Mouse (Mus musculus) layer of hippocampus, adult 11-12 months (tissue): ENCODE data around the gene Camk1d.

Experiments
- DNase-seq: peaks from one replicate; pipeline ENCODE4 v3.0.0; 2022; ENCODE audit warnings: low spot score

Gene Camk1d

DNA sequence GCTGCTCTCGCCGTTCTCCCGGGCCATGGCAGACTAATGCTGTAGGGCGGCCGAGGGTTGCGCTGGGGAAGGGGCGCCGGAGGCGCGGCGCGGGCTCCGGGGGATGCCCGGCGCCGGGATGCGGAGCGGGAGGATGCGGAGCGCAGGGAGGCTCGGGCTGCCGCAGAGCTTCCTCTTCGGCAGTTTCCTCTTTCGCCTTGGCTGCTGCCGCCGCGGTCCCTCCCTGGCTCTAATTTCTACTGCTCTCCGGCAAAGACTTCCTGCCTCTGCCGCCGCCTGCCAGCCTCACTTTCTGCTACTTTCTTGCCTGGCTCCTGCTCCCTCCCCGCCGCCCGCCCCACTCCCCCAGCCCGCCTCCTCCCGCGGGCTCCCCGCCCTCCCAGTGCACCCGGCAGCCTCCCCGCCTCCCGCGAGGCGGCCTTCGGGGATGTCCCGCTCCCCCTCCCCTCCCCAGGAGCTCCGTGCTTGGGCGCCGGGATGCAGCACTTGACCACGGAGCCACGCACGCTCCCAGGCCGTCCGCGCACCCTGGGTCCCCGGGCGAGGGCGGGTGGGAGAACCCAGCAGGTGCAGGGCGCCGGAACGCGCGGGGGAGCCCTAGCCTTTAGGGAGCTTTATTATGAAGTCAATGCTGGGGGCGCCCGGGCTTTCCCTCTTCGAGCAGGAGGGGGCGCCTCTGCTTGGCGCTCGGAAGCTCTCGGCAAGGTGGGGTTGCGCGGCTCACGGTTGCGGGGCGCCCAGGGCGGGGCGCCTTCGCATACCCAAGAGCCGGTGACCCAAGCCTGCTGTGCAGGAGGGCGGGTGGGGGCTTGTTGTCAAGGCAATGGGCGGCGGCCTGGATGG is at the start of gene Camk1d:
TSS of gene Camk1d (minus strand) at position 305 of the 843 bp plus-strand sequence.
- peak; percentile 88 for DNase-seq

DNA sequence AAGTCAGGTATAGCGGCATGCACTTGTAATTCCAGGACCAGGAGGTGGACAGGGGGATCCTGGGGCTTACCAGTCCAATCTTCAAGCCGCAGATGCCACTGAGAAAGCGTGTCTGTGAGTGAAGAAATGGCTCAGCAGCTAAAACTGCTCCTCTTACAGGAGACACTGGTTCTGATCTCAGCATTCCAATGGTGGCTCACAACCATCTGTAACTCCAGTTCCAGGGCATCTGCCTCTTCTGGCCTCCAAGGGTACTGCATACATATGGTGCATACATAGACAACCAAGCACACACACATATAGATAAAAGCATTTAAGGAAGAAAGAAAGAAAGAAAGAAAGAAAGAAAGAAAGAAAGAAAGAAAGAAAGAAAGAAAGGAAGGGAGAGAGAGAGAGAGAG is 47.7 kb upstream of the Camk1d start:
- no peak for DNase-seq

DNA sequence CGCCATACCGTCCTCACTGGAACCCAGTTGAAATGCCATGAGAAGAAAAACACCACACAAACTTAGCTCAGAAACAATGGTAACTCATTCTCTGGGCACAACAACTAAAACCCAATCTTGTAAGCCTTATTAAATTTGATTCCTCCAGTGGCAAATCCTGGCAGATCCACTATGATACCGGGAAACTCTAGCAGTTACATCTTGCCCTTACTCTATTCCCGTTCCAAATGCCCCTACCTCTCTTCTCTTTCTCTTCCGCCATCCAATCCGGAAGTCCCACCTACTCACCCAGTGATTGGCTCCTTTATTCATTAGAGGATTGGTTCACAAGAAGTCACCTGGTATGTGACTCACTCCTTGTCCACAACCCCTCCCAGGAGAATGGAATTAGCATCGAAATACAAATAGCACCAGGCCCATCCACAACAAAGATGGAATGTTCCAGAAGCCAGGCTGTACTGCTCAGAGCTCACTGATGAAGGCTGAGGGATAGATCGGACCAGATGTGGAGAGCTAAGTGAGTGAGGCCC is 46.2 kb upstream of the Camk1d start:
- DNase-seq = no peak

- DNase-seq = no peak
Observed at GRCm38 (mm10) chr2:5758569-5758968, 44.3 kb upstream of the Camk1d start.

DNA sequence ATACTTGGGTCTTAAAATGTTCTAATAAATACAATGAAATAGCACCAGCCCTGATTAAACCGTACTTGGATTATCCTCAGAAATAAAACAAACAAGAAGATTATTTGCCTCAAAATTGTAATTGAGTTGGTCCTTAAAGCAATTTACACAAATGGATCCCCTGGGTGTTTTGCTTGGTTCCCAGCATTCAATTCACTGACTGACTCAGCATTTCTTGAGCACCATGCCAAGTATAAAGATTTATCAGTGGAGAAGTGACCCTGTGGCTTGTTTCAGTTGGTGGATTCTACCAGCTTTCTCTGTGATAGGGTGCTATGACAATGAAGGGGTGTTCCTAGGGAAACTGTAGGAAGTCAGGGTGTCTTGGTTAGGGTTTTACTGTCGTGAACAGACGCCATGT is 36.6 kb upstream of the Camk1d start:
- DNase-seq = no peak

DNA sequence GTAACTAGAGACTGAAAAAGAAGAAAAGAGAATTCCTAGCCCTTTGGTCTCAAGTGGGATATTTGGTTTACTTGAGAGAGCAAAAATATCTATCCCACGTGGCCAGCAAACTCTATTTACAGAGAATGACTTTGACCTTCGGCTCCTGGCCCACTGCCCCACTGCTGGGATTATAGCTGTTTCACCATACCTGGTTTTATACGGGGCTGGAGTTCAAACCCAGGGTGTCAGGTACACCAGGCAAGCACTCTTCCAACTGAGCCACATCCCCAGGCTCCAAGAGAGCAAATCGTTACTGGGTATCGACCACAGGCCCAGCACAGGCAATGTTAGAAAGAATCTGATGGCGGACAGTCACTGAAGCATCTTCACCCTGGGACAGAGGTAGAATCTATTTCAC is 34.9 kb upstream of the Camk1d start:
- no peak for DNase-seq

DNA sequence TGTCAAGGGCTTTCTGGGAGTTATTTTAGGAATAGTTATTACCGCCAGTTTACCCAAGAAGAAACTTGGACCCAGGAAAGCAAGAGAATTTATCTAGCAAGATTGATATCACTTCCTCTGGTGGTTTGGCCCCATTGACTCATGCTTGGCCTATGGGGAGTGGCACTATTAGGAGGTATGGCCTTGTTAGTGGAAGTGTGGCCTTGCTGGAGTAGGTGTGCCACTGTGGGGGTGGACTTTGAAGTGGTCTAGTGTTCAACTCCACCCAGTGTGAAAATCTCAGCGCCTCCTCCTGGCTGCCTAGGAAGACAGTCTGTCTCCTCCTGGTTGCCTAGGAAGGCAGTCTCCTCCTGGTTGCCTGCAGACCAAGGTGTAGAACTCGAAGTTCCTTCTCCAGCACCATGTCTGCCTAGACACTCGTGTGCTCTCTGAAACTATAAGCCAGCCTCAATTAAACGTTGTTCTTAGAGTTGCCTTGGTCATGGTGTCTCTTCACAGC is 33.3 kb upstream of the Camk1d start:
- DNase-seq = no peak

GRCm38 (mm10) chr2:5746529-5746928 is 32.2 kb upstream of the Camk1d start:
- DNase-seq = no peak

- no peak for DNase-seq
Observed at GRCm38 (mm10) chr2:5743886-5744285, 29.6 kb upstream of the Camk1d start.

- DNase-seq = no peak
Observed at GRCm38 (mm10) chr2:5740913-5741312, 26.6 kb upstream of the Camk1d start.

DNA sequence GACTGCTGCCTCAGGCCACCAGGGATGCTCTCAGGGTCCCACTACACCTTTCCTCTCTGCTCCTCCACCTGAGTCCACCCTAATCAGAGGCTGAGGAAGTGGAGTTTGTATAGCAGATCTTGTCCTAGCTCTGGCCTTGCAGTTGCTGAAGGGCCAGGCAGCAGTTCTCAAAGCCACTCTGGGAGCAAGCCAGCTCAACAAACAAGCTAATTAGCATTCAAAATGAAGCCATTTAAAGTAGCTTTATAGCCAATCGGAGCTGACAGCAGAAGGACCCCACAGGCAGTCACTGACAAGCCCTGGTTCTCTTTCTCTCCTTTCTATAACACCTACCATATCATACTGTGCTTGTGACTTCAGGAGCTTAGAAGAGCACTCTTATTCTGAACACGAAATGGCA is 21.6 kb upstream of the Camk1d start:
- DNase-seq = no peak

- no peak for DNase-seq
Observed at GRCm38 (mm10) chr2:5733300-5734085, 19.2 kb upstream of the Camk1d start.

- DNase-seq = no peak
Observed at GRCm38 (mm10) chr2:5732047-5732446, 17.7 kb upstream of the Camk1d start.

GRCm38 (mm10) chr2:5730364-5730792 is 16.1 kb upstream of the Camk1d start:
- DNase-seq = peak; percentile 46

DNA sequence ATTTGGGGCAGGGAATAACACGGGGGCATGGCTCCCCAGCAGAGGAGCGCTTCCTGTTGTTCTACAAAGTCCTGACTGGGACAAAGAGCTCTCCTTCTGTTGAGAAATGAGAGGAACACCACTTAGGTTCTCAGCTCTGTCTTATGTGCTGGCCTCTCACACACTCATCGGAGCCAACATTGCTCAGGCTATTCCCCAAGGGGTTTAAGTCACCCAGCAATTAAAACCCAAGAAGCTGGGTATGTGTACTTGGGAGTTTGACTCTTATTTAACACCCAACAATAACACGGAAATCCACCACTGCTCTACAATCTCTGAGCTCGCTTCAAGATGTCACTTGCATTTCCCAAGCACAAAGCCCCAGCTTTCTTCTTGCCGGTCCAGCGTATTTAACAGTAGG is 15.6 kb upstream of the Camk1d start:
- DNase-seq = no peak

GRCm38 (mm10) chr2:5725028-5725701 is 10.8 kb upstream of the Camk1d start:
- no peak for DNase-seq

DNA sequence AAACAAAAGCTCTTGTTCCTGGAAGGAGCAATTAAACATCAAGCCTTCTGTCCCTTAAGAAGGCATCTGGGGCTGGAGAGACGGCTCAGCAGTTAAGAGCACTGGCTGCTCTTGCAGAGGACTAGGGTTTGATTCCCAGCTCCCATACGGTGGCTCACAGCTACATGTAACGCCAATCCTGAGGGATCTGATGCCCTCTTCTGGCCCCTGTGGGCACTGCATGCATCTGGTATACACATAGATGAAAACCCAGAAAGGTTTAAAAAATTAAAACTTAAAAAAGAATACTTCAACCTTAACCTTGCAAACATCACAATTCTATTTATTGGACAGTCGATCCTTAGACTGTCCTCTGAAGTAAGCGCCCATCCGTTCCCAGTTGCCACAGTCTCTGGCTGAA is 3.4 kb upstream of the Camk1d start:
- DNase-seq = no peak

DNA sequence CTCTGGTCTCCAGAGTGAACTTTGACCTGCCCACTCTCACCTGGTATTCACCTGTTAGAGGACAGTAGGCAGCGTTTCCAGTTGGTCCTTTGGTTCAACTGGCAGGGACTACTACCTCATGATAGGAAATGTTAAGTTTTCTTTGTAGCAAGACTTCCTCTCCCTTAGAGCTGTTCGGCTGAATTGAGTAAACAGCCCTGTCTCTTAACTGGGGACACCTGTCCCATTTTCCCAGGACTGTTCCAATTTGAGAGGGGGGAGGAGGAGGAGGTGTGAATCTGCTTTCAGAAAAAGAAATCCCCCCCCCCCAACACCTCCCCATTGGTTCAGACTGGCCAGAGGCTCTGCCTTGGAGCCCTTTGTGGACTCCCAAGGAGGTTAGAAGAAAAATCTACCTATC is 1.2 kb upstream of the Camk1d start:
- no peak for DNase-seq

GRCm38 (mm10) chr2:5715054-5715410 is 717 bp upstream of the Camk1d start:
- no peak for DNase-seq

DNA sequence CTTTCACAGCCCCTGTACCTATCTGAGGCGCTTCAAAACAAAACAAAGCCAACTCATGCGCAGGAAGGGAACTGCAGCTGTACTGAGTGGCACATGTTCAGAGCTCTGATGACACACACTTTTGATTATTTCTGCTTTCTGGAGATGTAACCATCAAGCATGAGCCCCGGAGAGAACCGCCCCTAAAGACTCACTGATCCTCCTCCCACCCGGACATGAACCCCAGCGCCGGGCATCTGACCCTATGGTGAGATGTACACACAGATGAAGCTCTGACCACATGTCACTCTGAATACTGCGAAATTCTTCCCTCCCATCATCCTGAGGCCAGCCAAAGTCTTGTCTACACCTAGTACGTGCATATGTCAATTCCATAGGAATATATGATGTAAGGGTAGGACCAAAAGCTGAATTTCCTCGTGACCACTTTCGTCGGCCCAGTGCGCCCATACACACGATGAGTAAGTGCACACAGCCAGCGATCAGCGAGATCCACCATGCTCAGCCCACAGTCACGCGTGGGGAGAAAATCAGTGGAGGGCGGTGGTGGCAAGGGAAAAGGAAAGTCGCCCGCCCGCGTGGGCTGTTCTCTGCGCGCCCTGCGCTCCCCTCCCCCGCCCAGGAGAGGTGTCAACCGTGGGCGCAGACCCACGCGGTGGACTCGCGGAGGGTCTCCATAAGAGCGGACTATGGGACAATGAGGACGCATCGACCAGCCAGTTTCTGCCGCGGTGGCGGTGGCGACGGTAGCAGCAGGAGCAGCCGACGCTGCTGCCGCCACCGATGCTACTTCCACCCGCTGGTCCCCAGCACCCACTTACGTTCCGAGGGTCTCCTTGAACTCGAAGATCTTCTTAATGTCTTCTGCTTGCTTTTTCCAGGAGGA is 747 bp downstream of the Camk1d start:
- DNase-seq = peak; percentile 55

- no peak for DNase-seq
Observed at GRCm38 (mm10) chr2:5712255-5712654, 2.1 kb downstream of the Camk1d start.
